Mouse (Mus musculus): ENCODE measurements around the gene Scrn1. TPM values are rescaled to one million over a fixed set of nuclear protein-coding genes. Genes with fewer than 3 reads are reported as not detected.

Gene Scrn1
- total RNA-seq, 2 experiments from 2014 or later = 11.8 to 12.7 TPM

DNA sequence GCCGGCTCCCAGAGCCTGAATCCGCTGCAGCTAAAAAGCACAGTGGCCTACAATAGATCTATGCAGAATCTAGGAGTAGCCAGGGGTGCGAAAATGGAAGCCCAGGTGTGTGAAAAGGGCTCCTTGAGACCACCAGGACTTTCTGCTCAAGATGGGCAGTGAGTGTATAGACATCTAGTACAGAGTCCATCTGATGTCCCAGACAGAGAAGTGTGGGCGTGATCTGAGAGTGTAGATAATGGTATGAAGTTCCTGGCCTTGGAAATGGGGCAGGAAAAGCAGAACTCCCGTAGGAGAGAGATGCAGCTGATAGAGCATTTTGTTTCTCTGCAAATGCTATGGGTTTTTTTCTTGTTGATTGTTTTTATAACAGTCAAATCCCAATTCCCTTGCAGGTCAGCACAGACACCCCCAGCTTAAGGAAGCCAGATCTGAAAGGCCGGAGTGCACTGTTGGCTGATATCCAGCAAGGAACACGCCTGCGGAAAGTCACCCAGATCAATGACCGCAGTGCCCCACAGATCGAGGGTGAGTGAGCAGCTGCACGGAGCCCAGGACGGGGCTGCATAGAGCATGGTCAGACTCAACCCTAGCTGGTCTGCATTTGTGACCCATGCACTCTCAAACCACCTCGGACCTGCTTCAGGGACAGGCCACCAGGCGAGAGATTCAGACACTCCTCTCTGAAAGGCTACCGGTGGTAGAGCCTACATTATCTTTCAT, 84.7 kb downstream of the Scrn1 start:
- no peak for DNase-seq (ENCODE audit: low spot score in 2 of 2)

DNA sequence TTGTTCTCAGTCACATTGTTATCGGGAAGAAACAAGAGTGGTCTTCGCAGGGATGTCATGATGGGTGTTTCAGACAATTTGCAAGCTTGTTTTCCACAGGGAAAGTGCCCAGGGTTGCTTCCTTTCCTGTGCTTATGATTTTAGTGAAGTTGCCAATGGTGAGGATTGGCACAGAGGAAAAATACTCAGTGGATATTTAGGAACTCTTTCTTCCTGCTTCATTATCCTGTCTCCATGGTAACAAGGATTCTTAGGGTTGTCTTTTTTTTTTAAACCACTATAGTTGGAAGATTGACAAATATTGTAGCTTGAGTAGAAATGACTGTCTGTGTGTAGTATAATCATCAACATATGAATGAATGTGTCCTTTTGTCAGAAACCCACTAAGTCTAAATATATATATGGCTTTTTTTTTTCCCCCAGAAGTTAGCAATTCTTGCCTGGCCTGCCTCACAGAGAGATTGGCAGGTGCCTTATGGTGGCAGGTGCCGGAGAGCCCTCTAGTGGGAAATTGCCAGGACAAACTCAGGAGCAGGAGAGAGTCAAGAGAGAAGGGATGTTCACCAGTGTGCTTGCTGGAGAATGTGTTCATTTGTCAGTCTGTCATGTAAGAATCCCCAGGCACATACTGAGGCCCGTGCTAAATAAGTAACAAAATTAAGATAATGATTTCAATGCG, 87.5 kb downstream of the Scrn1 start:
- no peak for DNase-seq (ENCODE audit: low spot score in 2 of 2)

- no peak for DNase-seq (ENCODE audit: low spot score in 2 of 2)
Observed at GRCm38 (mm10) chr6:54475926-54476667, 90.2 kb downstream of the Scrn1 start.

- no peak for DNase-seq (ENCODE audit: low spot score in 2 of 2)
Observed at GRCm38 (mm10) chr6:54472846-54473715, 93.2 kb downstream of the Scrn1 start.

- no peak for DNase-seq (ENCODE audit: low spot score in 2 of 2)
Observed at GRCm38 (mm10) chr6:54471866-54472265, 94.4 kb downstream of the Scrn1 start.

DNA sequence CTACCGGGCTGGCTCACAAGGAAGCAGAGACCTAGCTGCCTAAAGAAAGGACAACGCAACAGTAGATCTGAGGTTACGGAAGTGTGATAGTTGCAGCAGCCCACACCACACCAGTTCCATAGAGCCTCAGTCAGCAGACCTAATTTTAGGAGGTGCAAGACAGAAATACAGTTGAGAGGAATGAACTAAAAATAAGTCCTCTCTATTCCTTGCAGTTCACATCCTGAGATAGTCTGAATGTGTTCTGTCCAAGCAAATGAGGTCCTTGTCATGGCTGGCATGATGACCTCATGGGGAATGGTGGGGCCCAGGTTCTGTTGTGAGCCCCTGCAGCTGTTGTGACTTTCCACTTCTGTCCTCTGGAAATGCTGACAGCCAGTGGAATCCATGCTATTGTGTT, 98.9 kb downstream of the Scrn1 start:
- no peak for DNase-seq (ENCODE audit: low spot score in 2 of 2)

DNA sequence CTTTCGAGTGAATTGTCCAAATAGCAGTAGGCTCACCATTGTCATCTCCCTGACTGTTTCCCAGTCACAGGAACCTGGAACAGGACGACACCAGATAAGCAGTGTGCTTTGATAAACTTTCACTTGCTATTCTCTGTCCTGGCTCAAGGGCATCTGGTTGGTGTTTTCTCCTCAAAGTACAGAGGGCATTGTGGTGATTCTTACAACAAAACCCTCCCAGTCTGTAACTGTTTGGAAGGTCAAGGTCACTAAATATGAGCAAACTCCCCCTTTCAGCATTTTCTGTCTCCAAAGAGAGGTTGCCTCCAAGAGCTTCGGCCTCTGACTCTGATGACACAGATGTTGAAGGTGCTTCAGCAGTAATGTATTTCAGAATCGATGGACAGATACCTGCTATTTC, 101.4 kb downstream of the Scrn1 start:
- DNase-seq (ENCODE audit: low spot score in 2 of 2) = no peak

DNA sequence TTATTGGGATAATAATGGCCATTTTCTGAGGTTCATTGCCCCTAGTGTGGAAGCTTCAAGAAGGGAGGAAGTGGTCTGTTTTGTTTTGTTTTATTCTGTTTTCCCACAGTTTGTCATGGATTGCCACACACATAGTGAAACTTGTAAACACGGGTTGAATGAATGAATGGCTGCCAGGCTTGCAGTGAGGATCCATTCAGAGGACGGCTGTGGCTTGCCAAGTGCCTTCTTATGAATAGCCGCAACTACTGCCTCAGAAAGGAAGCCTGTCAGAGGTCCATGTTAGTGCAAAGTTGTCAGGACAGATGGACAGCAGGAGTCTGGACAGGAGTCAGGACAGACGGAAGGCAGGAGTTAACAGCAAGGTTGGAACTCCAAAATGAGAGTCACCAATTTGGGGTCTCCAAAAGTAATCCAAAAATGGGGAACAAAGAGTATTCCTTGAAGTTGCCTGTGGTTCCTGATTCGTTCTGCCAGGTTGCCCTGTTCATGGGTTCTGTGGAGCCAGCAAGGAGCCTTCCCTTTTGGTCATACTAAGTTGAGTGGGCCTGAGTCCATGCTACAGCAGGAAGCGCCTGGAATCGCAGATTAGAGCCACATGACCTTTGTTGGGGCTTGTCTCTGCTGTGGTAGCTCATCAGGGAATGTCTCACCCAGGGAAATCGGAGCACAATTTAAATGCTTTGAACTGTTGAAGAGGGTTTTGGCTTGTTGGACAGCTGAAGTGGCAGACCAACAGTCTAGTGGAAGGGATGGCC, 102.4 kb downstream of the Scrn1 start:
- no peak for DNase-seq (ENCODE audit: low spot score in 2 of 2)

- DNase-seq (ENCODE audit: low spot score in 2 of 2) = no peak
Observed at GRCm38 (mm10) chr6:54462766-54463165, 103.5 kb downstream of the Scrn1 start.

DNA sequence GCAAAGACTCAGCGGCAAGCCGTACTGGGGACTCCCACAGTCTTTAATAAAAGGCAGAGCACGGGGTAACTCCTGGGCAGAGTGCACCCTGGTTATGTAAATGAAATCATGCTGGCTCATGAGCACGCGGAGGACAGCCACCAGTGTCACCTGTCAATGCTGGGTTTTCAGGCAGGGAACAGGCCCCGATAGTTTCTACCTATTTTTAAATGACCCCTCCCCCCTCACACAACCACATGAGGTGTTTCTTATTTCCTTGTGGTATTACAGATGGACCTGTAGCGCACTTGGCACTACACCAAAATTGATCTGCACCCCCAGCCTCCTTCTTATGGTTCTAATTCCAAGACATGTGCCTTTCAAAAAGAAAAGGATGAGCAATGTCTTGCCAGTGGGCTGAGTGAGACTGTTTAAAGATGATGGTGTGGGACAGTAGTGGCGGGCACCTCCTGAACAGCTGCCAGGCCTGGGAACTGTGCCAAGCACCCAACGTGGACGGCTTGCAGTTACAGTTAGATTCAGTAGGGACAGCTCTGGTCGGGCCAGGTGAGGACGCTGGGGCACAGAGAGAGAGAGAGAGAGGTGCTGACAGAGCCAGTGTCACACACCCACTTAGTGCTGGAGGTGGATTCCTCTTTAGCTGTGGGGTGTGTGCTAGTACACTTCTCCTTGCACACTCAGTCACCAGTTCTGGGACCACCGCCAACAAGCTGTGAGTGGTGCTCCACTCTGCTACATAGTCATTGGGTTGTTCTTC, 105.2 kb downstream of the Scrn1 start:
- DNase-seq (ENCODE audit: low spot score in 2 of 2) = peak in 1 of 2 experiments; percentile 23

- no peak for DNase-seq (ENCODE audit: low spot score in 2 of 2)
Observed at GRCm38 (mm10) chr6:54460172-54460914, 105.9 kb downstream of the Scrn1 start.

DNA sequence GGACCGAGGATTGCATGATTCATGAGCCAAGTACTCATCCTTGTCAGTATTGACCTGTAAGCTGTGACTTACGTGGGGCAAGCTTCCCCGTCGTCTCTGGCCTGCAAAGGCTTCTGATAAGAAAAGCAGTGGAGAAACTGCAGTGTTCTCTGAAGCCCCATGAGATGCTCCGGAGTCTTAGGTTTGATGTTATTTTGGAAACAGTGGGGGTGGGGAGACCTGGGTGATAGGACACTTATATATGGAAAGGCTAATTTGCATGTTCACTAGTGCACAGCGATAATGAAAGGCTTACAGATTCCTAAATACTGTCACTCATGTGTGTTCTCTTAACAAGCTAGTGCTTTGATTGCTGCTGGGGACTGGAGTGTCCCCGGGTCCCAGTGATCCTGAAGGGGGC, 106.6 kb downstream of the Scrn1 start:
- DNase-seq (ENCODE audit: low spot score in 2 of 2) = no peak

Other genes starting within 250 kb of the Scrn1 start
- 1 to 10 TPM; 1.3 TPM for gene Prr15, start 240.7 kb downstream of the Scrn1 start, total RNA-seq (2021)
- gene Wipf3, start 136.9 kb downstream of the Scrn1 start, total RNA-seq (2021) = 1 to 10 TPM; 7.1 to 7.5 TPM
- 1 to 10 TPM; 8.1 to 9.1 TPM for gene Plekha8, start 28.6 kb upstream of the Scrn1 start, total RNA-seq (2021)
- gene Fkbp14, start 30.8 kb upstream of the Scrn1 start, total RNA-seq (2021) = 10 to 100 TPM; 31.6 to 35.2 TPM
- gene Mturn, start 115.1 kb upstream of the Scrn1 start, total RNA-seq (2021) = 10 to 100 TPM in 1 of 2 experiments, 1 to 10 TPM in 1; 9.7 to 12.9 TPM